Mouse (Mus musculus) forebrain, embryonic 12.5 days (tissue): Measurements from ENCODE around the gene Smpd2. TPM values are rescaled to one million over a fixed set of nuclear protein-coding genes. Genes with fewer than 3 reads are reported as not detected.
A peak's percentile ranks its signal among the peaks of the same experiment; 100 is the strongest.

Experiments
- ATAC-seq: fragments of 200-750 bp; cut with Nextera tagmentation; 2 replicates; pipeline ENCODE4 v1.8.0; 2017; ENCODE audit warnings: moderate TSS enrichment; ENCODE audit not compliant: low FRiP score
- H3K27ac ChIP-seq: fragments of 300-500 bp; sonication (generic); 2 replicates; pipeline ENCODE4 v1.5.1; 2016; ENCODE audit warnings: mild to moderate bottlenecking
- H3K27me3 ChIP-seq: fragments of 300-500 bp; sonication (generic); 2 replicates; pipeline ENCODE4 v1.6.1; 2016; ENCODE audit warnings: mild to moderate bottlenecking
- H3K36me3 ChIP-seq: fragments of 300-500 bp; sonication (generic); replicated peaks from 2 replicates; pipeline ENCODE4 v1.6.1; 2016; ENCODE audit warnings: mild to moderate bottlenecking
- H3K4me1 ChIP-seq: fragments of 300-500 bp; sonication (generic); 2 replicates; pipeline ENCODE4 v1.6.1; 2016
- H3K4me2 ChIP-seq: fragments of 300-500 bp; sonication (generic); 2 replicates; pipeline ENCODE4 v1.6.1; 2016; ENCODE audit warnings: mild to moderate bottlenecking, moderate library complexity
- H3K4me3 ChIP-seq: fragments of 300-500 bp; sonication (generic); replicated peaks from 2 replicates; pipeline ENCODE4 v1.5.1; 2016; ENCODE audit warnings: mild to moderate bottlenecking
- H3K9ac ChIP-seq: fragments of 300-500 bp; sonication (generic); 2 replicates; pipeline ENCODE4 v1.6.1; 2016; ENCODE audit warnings: mild to moderate bottlenecking
- H3K9me3 ChIP-seq: fragments of 300-500 bp; sonication (generic); 2 replicates; pipeline ENCODE4 v1.6.1; 2016
- WGBS: fragments of 180-500 bp; shearing (Covaris S2); methylation state at CpG from one replicate; pipeline ENCODE4 v1.1.7; 2016; 5-methylcytosine and 5-hydroxymethylcytosine counted together
- polyA plus RNA-seq: library from polyadenylated mRNA; unstranded; fragments of >200 nt; fragmentation: Nextera tagmentation; extraction: Ambion mirVana; gene quantifications from 2 replicates; pipeline ENCODE4 v1.2.1, GENCODE M21; 2016

The Smpd2 gene
- polyA plus RNA-seq, 1 experiment from 2014 or later = 52.2 TPM

DNA sequence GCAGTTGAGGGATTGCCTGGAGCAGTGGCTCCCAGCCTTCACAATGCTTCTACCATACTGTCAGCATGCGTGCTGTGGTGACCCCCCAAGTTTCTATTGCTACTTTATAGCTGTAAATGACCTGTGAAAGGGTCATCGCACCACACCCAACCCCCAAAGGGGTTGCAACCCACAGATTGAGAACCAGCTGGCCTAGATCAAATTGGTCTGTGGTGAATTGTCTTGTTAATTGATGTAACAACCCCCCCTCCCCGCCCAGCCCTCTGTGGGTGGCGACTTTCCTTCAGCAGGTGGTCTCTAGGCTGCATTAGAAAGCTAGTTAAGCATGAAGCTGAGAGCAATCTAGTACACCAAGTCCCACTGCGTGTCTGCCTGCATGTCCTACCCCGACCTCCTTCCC, 22.8 kb downstream of the Smpd2 start:
- Histone ChIP-seq H3K27me3 (no peaks in the 10 kb centered on the region), H3K4me1 (peaks cover 4% of the 10 kb centered on the region), H3K36me3 (peaks cover 26% of the 10 kb centered on the region), H3K27ac (no peak overlapping the region), H3K9ac (no peak overlapping the region), H3K4me3 (no peak overlapping the region), H3K9me3 (no peaks in the 10 kb centered on the region), H3K4me2 (no peak overlapping the region)
- no peak for ATAC-seq
- WGBS = 38% methylated on average over 6 of the region's 6 CpGs

DNA sequence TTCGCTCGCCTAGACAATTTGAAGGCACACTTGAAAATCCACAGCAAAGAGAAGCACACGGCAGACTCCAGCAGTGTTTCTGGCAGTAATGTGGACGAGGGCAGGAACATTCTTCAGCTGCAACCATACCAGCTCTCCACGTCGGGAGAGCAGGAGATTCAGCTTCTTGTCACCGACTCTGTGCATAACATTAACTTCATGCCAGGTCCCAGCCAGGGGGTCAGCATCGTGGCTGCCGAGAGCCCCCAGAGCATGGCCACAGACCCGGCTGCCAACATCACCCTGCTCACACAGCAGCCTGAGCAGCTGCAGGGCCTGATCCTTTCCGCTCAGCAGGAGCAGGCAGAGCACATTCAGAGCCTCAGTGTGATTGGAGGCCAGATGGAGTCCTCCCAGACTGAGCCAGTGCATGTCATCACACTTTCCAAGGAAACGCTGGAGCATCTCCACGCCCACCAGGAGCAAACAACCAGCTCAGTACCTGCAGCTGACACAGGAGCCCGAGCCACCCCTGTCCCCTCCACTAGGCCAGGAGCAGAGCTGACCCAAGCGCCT, 25.7 kb downstream of the Smpd2 start:
- Histone ChIP-seq H3K4me3 (no peak overlapping the region), H3K36me3 (peaks cover 31% of the 10 kb centered on the region), H3K27ac (no peak overlapping the region), H3K4me1 (peaks cover 7% of the 10 kb centered on the region), H3K9me3 (no peaks in the 10 kb centered on the region), H3K27me3 (no peaks in the 10 kb centered on the region), H3K9ac (no peak overlapping the region), H3K4me2 (no peak overlapping the region)
- ATAC-seq = no peak
- WGBS = 51% methylated on average over 15 of the region's 15 CpGs

DNA sequence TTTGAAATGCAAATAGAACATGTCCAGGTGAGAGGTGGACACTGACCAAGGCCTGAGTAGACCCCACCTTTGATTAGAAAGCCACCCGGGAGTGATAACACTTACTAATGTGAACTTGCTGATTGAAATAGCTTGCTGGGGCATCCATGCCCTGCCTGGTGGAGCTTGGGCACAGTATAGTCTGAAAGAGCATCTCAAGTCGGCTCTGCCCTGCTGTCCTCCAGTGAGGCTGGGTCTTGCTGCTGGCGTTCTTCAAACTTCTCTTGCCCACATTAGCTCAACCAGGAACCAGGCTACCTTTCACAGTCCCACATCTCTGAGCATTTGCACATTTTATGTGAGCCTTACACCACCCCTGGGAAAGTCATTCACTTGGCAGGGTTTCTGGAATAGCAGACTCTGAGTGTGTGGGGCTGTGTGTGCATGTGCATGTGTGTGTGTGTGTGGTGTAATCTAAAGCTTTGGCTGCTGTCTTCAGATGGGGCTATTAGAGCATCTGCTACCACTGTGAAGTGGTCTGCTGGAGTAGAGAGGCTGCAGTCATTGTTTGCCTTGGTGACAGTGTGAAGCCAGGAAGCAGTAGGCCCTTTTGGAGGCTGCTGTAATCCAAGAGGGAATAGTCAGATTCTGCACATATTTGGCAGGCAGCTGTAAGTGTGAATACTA, 29.0 kb downstream of the Smpd2 start:
- Histone ChIP-seq H3K4me1 (peaks cover 4% of the 10 kb centered on the region; the same call in 1 of the 2 replicates), H3K9ac (no peak overlapping the region), H3K27ac (0 out of 2 replicates have a peak overlapping the region, but pooled peaks have one; percentile 5), H3K9me3 (no peaks in the 10 kb centered on the region), H3K27me3 (no peaks in the 10 kb centered on the region), H3K36me3 (peaks cover 45% of the 10 kb centered on the region), H3K4me2 (no peak overlapping the region), H3K4me3 (no peak overlapping the region)
- no peak for ATAC-seq
- WGBS = 90% methylated on average over 3 of the region's 3 CpGs

DNA sequence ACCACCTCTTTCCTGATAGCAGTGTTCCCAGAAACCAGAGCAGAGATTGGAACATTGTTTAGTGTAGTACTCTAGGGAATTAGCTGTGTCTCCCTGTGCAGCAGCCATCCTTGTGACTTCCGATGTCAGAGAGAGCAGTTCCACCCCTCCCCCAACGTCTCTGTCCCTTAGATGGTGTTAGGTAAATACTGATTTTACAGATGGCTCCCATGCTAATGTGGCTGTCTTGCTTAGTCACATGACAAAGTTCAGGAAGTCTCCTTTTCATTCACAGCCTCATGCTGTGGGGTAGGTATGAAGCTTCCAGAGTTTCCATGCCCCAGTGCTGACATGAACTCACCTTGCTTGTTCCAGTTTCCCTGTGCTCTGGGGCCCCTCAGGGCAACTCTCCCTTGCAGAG, 29.7 kb downstream of the Smpd2 start:
- H3K4me3 ChIP-seq = no peak overlapping the region
- H3K9me3 ChIP-seq = no peaks in the 10 kb centered on the region
- no peak overlapping the region for H3K9ac ChIP-seq
- peaks cover 49% of the 10 kb centered on the region for H3K36me3 ChIP-seq
- no peak overlapping the region for H3K27ac ChIP-seq
- no peak overlapping the region for H3K4me2 ChIP-seq
- peaks cover 4% of the 10 kb centered on the region; the same call in 1 of the 2 replicates for H3K4me1 ChIP-seq
- H3K27me3 ChIP-seq = no peaks in the 10 kb centered on the region
- 48% methylated on average over 2 of the region's 2 CpGs for WGBS
- ATAC-seq = 0 out of 2 replicates have a peak, but pooled peaks have one; percentile 39

DNA sequence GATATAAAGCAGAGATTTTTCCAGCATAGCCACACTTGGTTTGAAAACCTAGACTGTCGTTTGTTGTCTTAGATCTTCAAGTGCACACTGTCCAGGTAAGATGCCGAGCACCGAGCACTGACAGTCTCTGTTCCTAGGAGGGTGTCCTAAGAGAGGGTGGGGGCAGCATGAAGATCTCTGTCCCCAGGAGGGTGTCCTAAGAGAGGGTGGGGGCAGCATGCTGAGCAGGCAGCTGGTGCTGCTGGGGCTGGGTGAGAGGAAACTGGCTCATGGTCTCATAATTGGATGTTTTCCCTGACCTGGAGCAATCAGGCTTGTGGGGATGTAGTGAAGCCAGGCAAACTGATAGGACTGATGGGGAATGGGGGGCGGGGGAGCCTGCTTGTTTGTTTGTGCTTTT, 30.2 kb downstream of the Smpd2 start:
- 76% methylated on average over 4 of the region's 4 CpGs for WGBS
- peaks cover 4% of the 10 kb centered on the region; the same call in 1 of the 2 replicates for H3K4me1 ChIP-seq
- peaks cover 53% of the 10 kb centered on the region for H3K36me3 ChIP-seq
- H3K27me3 ChIP-seq = no peaks in the 10 kb centered on the region
- 0 out of 2 replicates have a peak overlapping the region, but pooled peaks have one; percentile 14 for H3K27ac ChIP-seq
- no peak overlapping the region for H3K4me2 ChIP-seq
- no peak overlapping the region for H3K9ac ChIP-seq
- no peak overlapping the region for H3K4me3 ChIP-seq
- H3K9me3 ChIP-seq = no peaks in the 10 kb centered on the region
- no peak for ATAC-seq

- peaks cover 13% of the 10 kb centered on the region for H3K4me1 ChIP-seq
- H3K9ac ChIP-seq = no peak overlapping the region
- H3K27me3 ChIP-seq = no peaks in the 10 kb centered on the region; the same call in 1 of the 2 replicates
- H3K4me2 ChIP-seq = no peak overlapping the region
- H3K36me3 ChIP-seq = peaks cover 43% of the 10 kb centered on the region
- no peaks in the 10 kb centered on the region for H3K9me3 ChIP-seq
- no peak overlapping the region for H3K4me3 ChIP-seq
- ATAC-seq = no peak
- H3K27ac ChIP-seq = no peak overlapping the region
- WGBS = 93% methylated on average over 3 of the region's 3 CpGs
Measured at GRCm38 (mm10) chr10:41452791-41453190, 37.4 kb downstream of the Smpd2 start.

- Histone ChIP-seq H3K36me3 (peaks cover 41% of the 10 kb centered on the region), H3K4me1 (peaks cover 13% of the 10 kb centered on the region), H3K9me3 (no peaks in the 10 kb centered on the region), H3K9ac (no peak overlapping the region), H3K4me2 (peak overlapping the region; percentile 17; the same call in 1 of the 2 replicates), H3K27me3 (no peaks in the 10 kb centered on the region; the same call in 1 of the 2 replicates), H3K4me3 (no peak overlapping the region), H3K27ac (no peak overlapping the region)
- WGBS = 97% methylated on average over 9 of the region's 9 CpGs
- no peak for ATAC-seq
Measured at GRCm38 (mm10) chr10:41451656-41452055, 38.5 kb downstream of the Smpd2 start.

DNA sequence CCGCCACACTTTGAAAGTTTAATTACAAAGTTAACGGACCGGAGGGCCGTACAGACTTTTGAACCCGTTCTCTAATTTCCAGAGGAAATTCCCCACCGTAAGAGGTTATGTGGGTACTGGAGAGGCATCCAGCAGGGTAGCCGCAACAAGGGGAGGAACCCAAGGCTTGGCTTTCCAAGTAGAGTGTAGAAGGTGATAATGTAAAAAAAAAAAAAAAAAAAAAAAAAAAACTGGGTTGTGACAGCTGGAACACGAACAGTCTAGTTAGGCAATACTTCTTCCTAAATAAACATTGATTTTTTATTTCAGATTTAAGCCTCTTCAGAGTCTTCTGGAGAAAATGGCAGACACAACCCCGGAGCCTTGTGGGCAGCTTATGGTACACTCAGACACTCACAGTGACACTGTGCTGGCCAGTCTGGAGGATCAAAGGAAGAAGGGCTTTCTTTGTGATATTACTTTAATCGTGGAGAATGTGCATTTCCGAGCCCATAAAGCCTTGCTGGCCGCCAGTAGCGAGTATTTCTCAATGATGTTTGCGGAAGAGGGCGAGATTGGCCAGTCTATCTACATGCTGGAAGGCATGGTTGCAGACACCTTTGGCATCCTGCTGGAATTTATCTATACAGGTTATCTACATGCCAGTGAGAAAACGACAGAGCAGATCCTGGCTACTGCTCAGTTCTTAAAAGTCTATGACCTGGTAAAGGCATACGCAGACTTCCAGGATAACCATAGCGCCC, 39.2 kb downstream of the Smpd2 start:
- ATAC-seq = no peak; the same call in 1 of the 2 replicates
- peak overlapping the region; percentile 90 for H3K4me3 ChIP-seq
- H3K27ac ChIP-seq = peak overlapping the region; percentile 42; the same call in 1 of the 2 replicates
- peak overlapping the region; percentile 72 for H3K4me2 ChIP-seq
- H3K4me1 ChIP-seq = peaks cover 13% of the 10 kb centered on the region
- no peaks in the 10 kb centered on the region for H3K9me3 ChIP-seq
- H3K9ac ChIP-seq = peak overlapping the region; percentile 81
- peaks cover 34% of the 10 kb centered on the region for H3K36me3 ChIP-seq
- H3K27me3 ChIP-seq = no peaks in the 10 kb centered on the region; the same call in 1 of the 2 replicates
- WGBS = 59% methylated on average over 18 of the region's 18 CpGs

DNA sequence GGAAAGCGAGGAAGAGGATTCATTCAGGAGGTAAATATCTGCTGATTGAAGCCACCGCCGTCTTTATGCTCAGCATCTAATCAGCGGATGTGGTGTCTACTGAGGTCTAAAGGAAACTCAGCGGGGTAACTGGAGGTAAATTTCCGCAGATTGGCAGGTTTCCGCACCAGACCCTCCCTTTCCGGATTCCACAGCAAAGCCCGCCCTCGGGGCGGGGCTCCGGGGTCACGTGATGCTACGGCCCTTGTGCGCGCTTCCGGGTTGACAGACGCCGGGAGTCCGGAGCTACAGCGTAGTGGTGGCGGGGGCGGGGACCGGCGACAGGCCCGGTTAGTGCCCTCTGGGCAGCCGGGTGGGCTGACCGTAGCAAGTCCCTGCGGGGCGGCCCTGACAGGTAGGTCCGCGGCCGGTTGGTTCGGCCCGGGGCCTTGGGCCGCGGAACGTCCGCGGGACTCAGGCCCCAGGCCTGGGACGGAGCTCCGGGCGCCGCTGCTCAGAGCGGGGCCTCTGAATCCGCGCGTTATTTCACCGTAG, 40.0 kb downstream of the Smpd2 start, which contains the start of gene Zbtb24:
Zbtb24 (plus strand) TSS at position 247 of the 534 bp plus-strand sequence.
- peaks cover 27% of the 10 kb centered on the region for H3K36me3 ChIP-seq
- H3K27me3 ChIP-seq = no peaks in the 10 kb centered on the region; the same call in 1 of the 2 replicates
- H3K4me2 ChIP-seq = peak within 1 kb of the TSS; percentile 72
- H3K9me3 ChIP-seq = no peaks in the 10 kb centered on the region
- peak within 1 kb of the TSS; percentile 81 for H3K9ac ChIP-seq
- peak; percentile 98 for ATAC-seq
- peak within 1 kb of the TSS; percentile 42 for H3K27ac ChIP-seq
- H3K4me1 ChIP-seq = peaks cover 13% of the 10 kb centered on the region
- H3K4me3 ChIP-seq = peak within 1 kb of the TSS; percentile 90
- WGBS = under 1% methylated on average over 49 of the region's 49 CpGs

- peak overlapping the region; percentile 72 for H3K4me2 ChIP-seq
- peaks cover 13% of the 10 kb centered on the region for H3K4me1 ChIP-seq
- peak; percentile 72 for ATAC-seq
- no peaks in the 10 kb centered on the region; the same call in 1 of the 2 replicates for H3K27me3 ChIP-seq
- WGBS = 22% methylated on average over 14 of the region's 14 CpGs
- H3K36me3 ChIP-seq = peaks cover 22% of the 10 kb centered on the region
- no peaks in the 10 kb centered on the region for H3K9me3 ChIP-seq
- peak overlapping the region; percentile 90 for H3K4me3 ChIP-seq
- H3K27ac ChIP-seq = peak overlapping the region; percentile 16; the same call in 1 of the 2 replicates
- peak overlapping the region; percentile 81 for H3K9ac ChIP-seq
Measured at GRCm38 (mm10) chr10:41449684-41450083, 40.5 kb downstream of the Smpd2 start.

DNA sequence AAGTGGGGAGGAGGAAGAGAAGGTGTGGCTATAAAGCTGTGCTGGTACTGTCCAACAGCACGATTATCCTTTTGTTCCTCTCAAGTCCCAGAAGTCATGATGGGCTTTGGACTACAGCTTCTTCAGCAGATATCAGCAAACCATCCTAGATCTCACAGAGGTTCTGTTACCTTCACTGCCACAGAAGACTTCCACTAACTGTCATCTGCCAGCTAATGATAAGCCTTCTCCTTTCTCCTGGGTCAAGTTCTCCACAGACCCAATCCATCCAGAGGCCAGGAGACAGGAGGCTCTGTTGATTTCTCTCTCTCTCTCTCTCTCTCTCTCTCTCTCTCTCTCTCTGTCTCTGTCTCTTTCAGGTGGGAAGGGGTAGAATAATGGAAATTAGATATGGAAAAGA, 42.0 kb downstream of the Smpd2 start:
- no peak for ATAC-seq

More for the DNA sequence above, 42.0 kb downstream of the Smpd2 start:
- H3K4me1 ChIP-seq = peaks cover 13% of the 10 kb centered on the region
- H3K9me3 ChIP-seq = no peaks in the 10 kb centered on the region
- H3K4me3 ChIP-seq = no peak overlapping the region
- no peak overlapping the region for H3K9ac ChIP-seq
- WGBS = 76% methylated on average over 1 of the region's 1 CpGs
- H3K27ac ChIP-seq = no peak overlapping the region
- H3K4me2 ChIP-seq = no peak overlapping the region
- H3K27me3 ChIP-seq = no peaks in the 10 kb centered on the region; the same call in 1 of the 2 replicates
- H3K36me3 ChIP-seq = peaks cover 13% of the 10 kb centered on the region
